Mouse (Mus musculus) heart, embryonic 12.5 days (tissue): ENCODE data around the gene Nrros. TPM values are rescaled to one million over a fixed set of nuclear protein-coding genes. Genes with fewer than 3 reads are reported as not detected.

Experiments used
- ATAC-seq: fragments of 200-750 bp; cut with Nextera tagmentation; 2 replicates; pipeline ENCODE4 v1.8.0; 2017; ENCODE audit warnings: moderate TSS enrichment, moderate library complexity; ENCODE audit not compliant: insufficient number of reproducible peaks, low FRiP score
- H3K27ac ChIP-seq: fragments of 300-500 bp; sonication (generic); 2 replicates; pipeline ENCODE4 v1.5.1; 2016; ENCODE audit warnings: mild to moderate bottlenecking, moderate library complexity; ENCODE audit not compliant: poor library complexity, severe bottlenecking
- H3K27me3 ChIP-seq: fragments of 300-500 bp; sonication (generic); replicated peaks from 2 replicates; pipeline ENCODE4 v1.6.1; 2016; ENCODE audit warnings: mild to moderate bottlenecking, moderate library complexity
- H3K36me3 ChIP-seq: fragments of 300-500 bp; sonication (generic); 2 replicates; pipeline ENCODE4 v1.6.1; 2016; ENCODE audit warnings: mild to moderate bottlenecking, moderate library complexity
- H3K4me1 ChIP-seq: fragments of 300-500 bp; sonication (generic); replicated peaks from 2 replicates; pipeline ENCODE4 v1.6.1; 2016; ENCODE audit warnings: mild to moderate bottlenecking
- H3K4me2 ChIP-seq: fragments of 300-500 bp; sonication (generic); 2 replicates; pipeline ENCODE4 v1.6.1; 2016; ENCODE audit warnings: mild to moderate bottlenecking, moderate library complexity
- H3K4me3 ChIP-seq: fragments of 300-500 bp; sonication (generic); 2 replicates; pipeline ENCODE4 v1.5.1; 2016; ENCODE audit warnings: mild to moderate bottlenecking
- H3K9ac ChIP-seq: fragments of 300-500 bp; sonication (generic); 2 replicates; pipeline ENCODE4 v1.6.1; 2016; ENCODE audit warnings: mild to moderate bottlenecking, moderate library complexity
- H3K9me3 ChIP-seq: fragments of 300-500 bp; sonication (generic); replicated peaks from 2 replicates; pipeline ENCODE4 v1.6.1; 2016; ENCODE audit warnings: mild to moderate bottlenecking, moderate library complexity
- WGBS: fragments of 180-500 bp; shearing (Covaris S2); methylation state at CpG from one replicate; pipeline ENCODE4 v1.1.7; 2016; 5-methylcytosine and 5-hydroxymethylcytosine counted together
- polyA plus RNA-seq: library from polyadenylated mRNA; unstranded; fragments of >200 nt; fragmentation: Nextera tagmentation; extraction: Ambion mirVana; gene quantifications from 2 replicates; pipeline ENCODE4 v1.2.1, GENCODE M21; 2016

Gene Nrros
- polyA plus RNA-seq, 1 experiment from 2014 or later: 6.1 TPM

- H3K4me3 ChIP-seq: no peak overlapping the region
- no peak overlapping the region for H3K9ac ChIP-seq
- no peak overlapping the region for H3K27ac ChIP-seq
- WGBS: 68% methylated on average over 9 of the region's 9 CpGs
- no peaks in the 10 kb centered on the region for H3K9me3 ChIP-seq
- H3K27me3 ChIP-seq: peaks cover 6% of the 10 kb centered on the region; the same call in 1 of the 2 replicates
- peak overlapping the region; percentile 6; the same call in 1 of the 2 replicates for H3K4me2 ChIP-seq
- no peaks in the 10 kb centered on the region for H3K36me3 ChIP-seq
- ATAC-seq: no peak
- peaks cover 11% of the 10 kb centered on the region for H3K4me1 ChIP-seq
These were observed 4.6 kb downstream of the Nrros start for GRCm38 (mm10) chr16:32160742-32161323.

- no peaks in the 10 kb centered on the region for H3K36me3 ChIP-seq
- no peak overlapping the region for H3K9ac ChIP-seq
- ATAC-seq: no peak
- WGBS: 91% methylated on average over 3 of the region's 3 CpGs
- no peak overlapping the region for H3K27ac ChIP-seq
- no peaks in the 10 kb centered on the region for H3K27me3 ChIP-seq
- no peak overlapping the region for H3K4me2 ChIP-seq
- H3K4me1 ChIP-seq: 0 out of 2 replicates have a peak, but pooled peaks cover 4% of the 10 kb centered on the region
- no peak overlapping the region for H3K4me3 ChIP-seq
- no peaks in the 10 kb centered on the region for H3K9me3 ChIP-seq
These were observed 6.4 kb downstream of the Nrros start for GRCm38 (mm10) chr16:32158966-32159365.

- no peak overlapping the region for H3K9ac ChIP-seq
- 0 out of 2 replicates have a peak, but pooled peaks cover 4% of the 10 kb centered on the region for H3K4me1 ChIP-seq
- no peaks in the 10 kb centered on the region for H3K36me3 ChIP-seq
- no peak overlapping the region for H3K27ac ChIP-seq
- no peak overlapping the region for H3K4me2 ChIP-seq
- 75% methylated on average over 2 of the region's 2 CpGs for WGBS
- ATAC-seq: no peak
- no peak overlapping the region for H3K4me3 ChIP-seq
- H3K27me3 ChIP-seq: no peaks in the 10 kb centered on the region
- no peaks in the 10 kb centered on the region for H3K9me3 ChIP-seq
These were observed 8.0 kb downstream of the Nrros start for GRCm38 (mm10) chr16:32157369-32157768.

- H3K4me1 ChIP-seq: 0 out of 2 replicates have a peak, but pooled peaks cover 4% of the 10 kb centered on the region
- H3K9me3 ChIP-seq: no peaks in the 10 kb centered on the region
- ATAC-seq: no peak
These were observed 8.7 kb downstream of the Nrros start for GRCm38 (mm10) chr16:32156719-32157118.

GRCm38 (mm10) chr16:32154437-32154836, 11.0 kb downstream of the Nrros start:
- Histone ChIP-seq H3K9ac (no peak overlapping the region), H3K27me3 (no peaks in the 10 kb centered on the region), H3K4me3 (no peak overlapping the region), H3K4me2 (no peak overlapping the region), H3K27ac (no peak overlapping the region), H3K36me3 (no peaks in the 10 kb centered on the region), H3K4me1 (0 out of 2 replicates have a peak, but pooled peaks cover 4% of the 10 kb centered on the region), H3K9me3 (no peaks in the 10 kb centered on the region)
- WGBS: 51% methylated on average over 13 of the region's 13 CpGs
- ATAC-seq: no peak

More at GRCm38 (mm10) chr16:32156719-32157118, 8.7 kb downstream of the Nrros start:
- H3K9ac ChIP-seq: no peak overlapping the region
- H3K27me3 ChIP-seq: no peaks in the 10 kb centered on the region
- H3K36me3 ChIP-seq: no peaks in the 10 kb centered on the region
- 26% methylated on average over 3 of the region's 3 CpGs for WGBS
- H3K27ac ChIP-seq: no peak overlapping the region
- no peak overlapping the region for H3K4me2 ChIP-seq
- no peak overlapping the region for H3K4me3 ChIP-seq

GRCm38 (mm10) chr16:32153976-32154375, 11.4 kb downstream of the Nrros start:
- Histone ChIP-seq H3K4me2 (no peak overlapping the region), H3K4me3 (no peak overlapping the region), H3K27ac (no peak overlapping the region), H3K9ac (no peak overlapping the region), H3K36me3 (no peaks in the 10 kb centered on the region), H3K4me1 (0 out of 2 replicates have a peak, but pooled peaks cover 4% of the 10 kb centered on the region), H3K27me3 (no peaks in the 10 kb centered on the region), H3K9me3 (no peaks in the 10 kb centered on the region)
- ATAC-seq: no peak
- WGBS: 88% methylated on average over 1 of the region's 1 CpGs

- no peak overlapping the region for H3K27ac ChIP-seq
- peaks cover 16% of the 10 kb centered on the region for H3K9me3 ChIP-seq
- H3K4me1 ChIP-seq: no peaks in the 10 kb centered on the region
- peak overlapping the region; percentile 53 for H3K4me2 ChIP-seq
- ATAC-seq: no peak
- no peaks in the 10 kb centered on the region for H3K27me3 ChIP-seq
- no peak overlapping the region for H3K4me3 ChIP-seq
- peaks cover 15% of the 10 kb centered on the region for H3K36me3 ChIP-seq
- 64% methylated on average over 12 of the region's 13 CpGs for WGBS
- H3K9ac ChIP-seq: 0 out of 2 replicates have a peak overlapping the region, but pooled peaks have one; percentile 20
These were observed 17.7 kb downstream of the Nrros start for GRCm38 (mm10) chr16:32147589-32148207.

- Histone ChIP-seq H3K27ac (no peak overlapping the region), H3K9ac (no peak overlapping the region), H3K27me3 (no peaks in the 10 kb centered on the region), H3K4me2 (no peak overlapping the region), H3K36me3 (peaks cover 15% of the 10 kb centered on the region), H3K4me3 (no peak overlapping the region), H3K9me3 (peaks cover 16% of the 10 kb centered on the region), H3K4me1 (no peaks in the 10 kb centered on the region)
- ATAC-seq: no peak
- WGBS: 87% methylated on average over 17 of the region's 17 CpGs
These were observed 20.8 kb downstream of the Nrros start for GRCm38 (mm10) chr16:32144592-32144991.

- H3K4me2 ChIP-seq: no peak overlapping the region
- H3K9me3 ChIP-seq: peaks cover 16% of the 10 kb centered on the region
- ATAC-seq: no peak
- H3K27ac ChIP-seq: no peak overlapping the region
- H3K27me3 ChIP-seq: no peaks in the 10 kb centered on the region
- H3K9ac ChIP-seq: no peak overlapping the region
- 88% methylated on average over 15 of the region's 15 CpGs for WGBS
- H3K4me3 ChIP-seq: no peak overlapping the region
- no peaks in the 10 kb centered on the region for H3K4me1 ChIP-seq
- H3K36me3 ChIP-seq: peaks cover 15% of the 10 kb centered on the region
These were observed 21.6 kb downstream of the Nrros start for GRCm38 (mm10) chr16:32143766-32144165.

GRCm38 (mm10) chr16:32138954-32139353, 26.4 kb downstream of the Nrros start:
- no peaks in the 10 kb centered on the region for H3K27me3 ChIP-seq
- peaks cover 11% of the 10 kb centered on the region for H3K9me3 ChIP-seq
- 91% methylated on average over 1 of the region's 1 CpGs for WGBS
- ATAC-seq: no peak
- H3K9ac ChIP-seq: no peak overlapping the region
- H3K4me2 ChIP-seq: no peak overlapping the region
- H3K36me3 ChIP-seq: peaks cover 11% of the 10 kb centered on the region
- H3K27ac ChIP-seq: no peak overlapping the region
- H3K4me1 ChIP-seq: no peaks in the 10 kb centered on the region
- no peak overlapping the region for H3K4me3 ChIP-seq

- H3K27ac ChIP-seq: no peak overlapping the region
- H3K9me3 ChIP-seq: no peaks in the 10 kb centered on the region
- no peak overlapping the region for H3K4me3 ChIP-seq
- no peak for ATAC-seq
- no peaks in the 10 kb centered on the region for H3K27me3 ChIP-seq
- WGBS: 78% methylated on average over 7 of the region's 7 CpGs
- no peaks in the 10 kb centered on the region for H3K36me3 ChIP-seq
- no peaks in the 10 kb centered on the region for H3K4me1 ChIP-seq
- H3K4me2 ChIP-seq: no peak overlapping the region
- no peak overlapping the region for H3K9ac ChIP-seq
These were observed 29.5 kb downstream of the Nrros start for GRCm38 (mm10) chr16:32135842-32136357.
